Mouse (Mus musculus) liver, embryonic 14.5 days (tissue): Measurements from ENCODE around the gene Rbbp5. TPM values are rescaled to one million over a fixed set of nuclear protein-coding genes. Genes with fewer than 3 reads are reported as not detected.

ENCODE experiments used
- ATAC-seq: fragments of 200-750 bp; cut with Nextera tagmentation; 2 replicates; pipeline ENCODE4 v1.8.0; 2017; ENCODE audit warnings: moderate number of reproducible peaks, mild to moderate bottlenecking, moderate library complexity; ENCODE audit not compliant: insufficient read depth
- DNase-seq, 3 experiments: peaks; one replicate each; pipeline ENCODE4 v3.0.0-alpha.2; 2012 to 2013; ENCODE audit warnings: low read depth in 3 of 3, low spot score in 3 of 3
- H3K27ac ChIP-seq: fragments of 300-500 bp; sonication (generic); 2 replicates; pipeline ENCODE4 v1.5.1; 2014; ENCODE audit warnings: moderate library complexity, mild to moderate bottlenecking, control low read depth, inconsistent platforms
- H3K27me3 ChIP-seq: fragments of 300-500 bp; sonication (generic); 2 replicates; pipeline ENCODE4 v1.6.1; 2014; ENCODE audit warnings: mild to moderate bottlenecking, low read length, moderate library complexity; ENCODE audit not compliant: control insufficient read depth, insufficient read depth
- H3K36me3 ChIP-seq: fragments of 300-500 bp; sonication (generic); replicated peaks from 2 replicates; pipeline ENCODE4 v1.6.1; 2014; ENCODE audit warnings: low read depth; ENCODE audit not compliant: control insufficient read depth, insufficient read depth
- H3K4me1 ChIP-seq, 2 experiments: fragments of 200-500 bp in 1 of 2; fragments of 300-500 bp in 1 of 2; sonication (generic) in 1 of 2; replicated peaks; 2 replicates each; pipeline ENCODE4 v1.6.1; 2012 to 2014; ENCODE audit warnings: antibody characterized with exemption in 1 of 2, inconsistent platforms in 1 of 2, low read length in 1 of 2; ENCODE audit not compliant: control insufficient read depth in 2 of 2, insufficient read depth in 2 of 2
- H3K4me2 ChIP-seq: fragments of 300-500 bp; sonication (generic); 2 replicates; pipeline ENCODE4 v1.6.1; 2014; ENCODE audit warnings: low read depth, mild to moderate bottlenecking, control low read depth, moderate library complexity
- H3K4me3 ChIP-seq, 2 experiments: fragments of 200-500 bp in 1 of 2; fragments of 300-500 bp in 1 of 2; sonication (generic) in 1 of 2; 2 replicates each; pipeline ENCODE4 v1.5.1; 2012 to 2014; ENCODE audit warnings: low read depth in 2 of 2, low read length in 2 of 2, mild to moderate bottlenecking in 2 of 2, control low read depth in 1 of 2, inconsistent platforms in 1 of 2, moderate library complexity in 1 of 2; ENCODE audit not compliant: insufficient read depth in 1 of 2
- H3K9ac ChIP-seq: fragments of 300-500 bp; sonication (generic); replicated peaks from 2 replicates; pipeline ENCODE4 v1.6.1; 2014; ENCODE audit warnings: mild to moderate bottlenecking, control low read depth, moderate library complexity
- H3K9me3 ChIP-seq: fragments of 300-500 bp; sonication (generic); 2 replicates; pipeline ENCODE4 v1.6.1; 2016; ENCODE audit warnings: low read length, mixed read lengths; ENCODE audit not compliant: control insufficient read depth
- CTCF ChIP-seq: IDR thresholded peaks from 2 replicates; pipeline ENCODE4 v1.5.1; 2016; ENCODE audit warnings: antibody characterized with exemption, low read depth, control low read depth
- EP300 ChIP-seq: IDR thresholded peaks from 2 replicates; pipeline ENCODE4 v1.6.1; 2016; ENCODE audit warnings: antibody characterized with exemption, low read depth
- WGBS: fragments of 180-500 bp; shearing (Covaris S2); extraction: QIAGEN DNeasy Blood & Tissue Kit; methylation state at CpG from one replicate; pipeline ENCODE4 v1.1.7; 2014; ENCODE audit not compliant: insufficient replicate concordance; 5-methylcytosine and 5-hydroxymethylcytosine counted together
- polyA plus RNA-seq, 2 experiments: library from polyadenylated mRNA; depleted of rRNA in 1 of 2; stranded (reverse) in 1 of 2; unstranded in 1 of 2; fragments of >200 nt; fragmentation: Nextera tagmentation in 1 of 2; extraction: Ambion mirVana in 1 of 2; gene quantifications; 2 replicates each; pipeline versions ENCODE4 v1.2.1 to v1.2.3; 2012 to 2014

Rbbp5 gene
- polyA plus RNA-seq, 2 experiments: 16.3 to 20.0 TPM

GRCm38 (mm10) chr1:132518621-132519020 lies 41.5 kb downstream of the Rbbp5 start:
- Histone ChIP-seq H3K27ac (no peak overlapping the region), H3K9me3 (no peaks in the 10 kb centered on the region), H3K27me3 (no peaks in the 10 kb centered on the region), H3K4me2 (no peak overlapping the region), H3K4me3 (no peak overlapping the region), H3K36me3 (no peaks in the 10 kb centered on the region), H3K4me1 (no peaks in the 10 kb centered on the region), H3K9ac (no peak overlapping the region)
- ATAC-seq (no peak), DNase-seq (no peak)
- 69% methylated on average over 18 of the region's 18 CpGs for whole genome bisulfite sequencing
- TF ChIP-seq EP300: no peak
- TF ChIP-seq CTCF: no peak

GRCm38 (mm10) chr1:132519734-132520133 lies 42.6 kb downstream of the Rbbp5 start:
- H3K27me3 ChIP-seq: no peaks in the 10 kb centered on the region
- no peaks in the 10 kb centered on the region for H3K4me1 ChIP-seq
- DNase-seq (no peak), ATAC-seq (no peak)
- TF ChIP-seq EP300 (no peak), CTCF (no peak)
- no peaks in the 10 kb centered on the region for H3K36me3 ChIP-seq
- WGBS: 76% methylated on average over 11 of the region's 11 CpGs
- no peak overlapping the region for H3K4me3 ChIP-seq
- H3K9ac ChIP-seq: no peak overlapping the region
- H3K4me2 ChIP-seq: no peak overlapping the region
- no peaks in the 10 kb centered on the region for H3K9me3 ChIP-seq
- no peak overlapping the region for H3K27ac ChIP-seq

GRCm38 (mm10) chr1:132520764-132521163 lies 43.6 kb downstream of the Rbbp5 start:
- Histone ChIP-seq H3K27ac (no peak overlapping the region), H3K4me1 (no peaks in the 10 kb centered on the region), H3K4me3 (no peak overlapping the region), H3K9me3 (no peaks in the 10 kb centered on the region), H3K9ac (no peak overlapping the region), H3K4me2 (no peak overlapping the region), H3K27me3 (no peaks in the 10 kb centered on the region), H3K36me3 (no peaks in the 10 kb centered on the region)
- ATAC-seq (peak; percentile 44; the same call in 1 of the 2 replicates), DNase-seq (peak; percentile 31 to 37 (median 33))
- TF ChIP-seq CTCF: peak; percentile 47
- TF ChIP-seq EP300: no peak
- WGBS: 11% methylated on average over 3 of the region's 6 CpGs

GRCm38 (mm10) chr1:132523048-132523447 lies 45.9 kb downstream of the Rbbp5 start:
- 72% methylated on average over 8 of the region's 8 CpGs for WGBS

GRCm38 (mm10) chr1:132523920-132524319 lies 46.8 kb downstream of the Rbbp5 start:
- Histone ChIP-seq H3K4me1 (no peaks in the 10 kb centered on the region), H3K4me3 (no peak overlapping the region), H3K9me3 (no peaks in the 10 kb centered on the region), H3K4me2 (no peak overlapping the region), H3K27ac (no peak overlapping the region), H3K9ac (no peak overlapping the region), H3K27me3 (no peaks in the 10 kb centered on the region), H3K36me3 (no peaks in the 10 kb centered on the region)
- no peak for ATAC-seq
- DNase-seq: peak in 2 of 3 experiments; percentile 17 to 24
- WGBS: 20% methylated on average over 4 of the region's 4 CpGs
- TF ChIP-seq EP300: no peak
- peak; percentile 83 for TF ChIP-seq CTCF

More at GRCm38 (mm10) chr1:132523048-132523447, 45.9 kb downstream of the Rbbp5 start:
- no peak for ATAC-seq
- H3K36me3 ChIP-seq: no peaks in the 10 kb centered on the region
- no peak overlapping the region for H3K4me2 ChIP-seq
- no peak overlapping the region for H3K4me3 ChIP-seq
- H3K27me3 ChIP-seq: no peaks in the 10 kb centered on the region
- no peaks in the 10 kb centered on the region for H3K9me3 ChIP-seq
- no peaks in the 10 kb centered on the region for H3K4me1 ChIP-seq
- H3K27ac ChIP-seq: no peak overlapping the region
- no peak for DNase-seq
- TF ChIP-seq CTCF (no peak), EP300 (no peak)
- no peak overlapping the region for H3K9ac ChIP-seq
